Mouse (Mus musculus): ENCODE results near the gene Thap7.

- TF ChIP-seq CTCF (IDR thresholded peaks at IDR 0.05; ENCODE audit: low read depth, low read length) = no peak
- TF ChIP-seq POLR2A (IDR thresholded peaks at IDR 0.05; ENCODE audit: extremely low read depth, insufficient read depth, low read length) = no peak
Observed at GRCm38 (mm10) chr16:17542632-17543031, 11.7 kb upstream of the Thap7 start.
